Mouse (Mus musculus) MEL-GATA-1-ER (cell line): ENCODE measurements around the gene Rasa3.

ENCODE experiments used
- DNase-seq: peaks from one replicate; pipeline ENCODE4 v3.0.0-alpha.2; 2012; ENCODE audit warnings: low read depth; ENCODE audit errors: extremely low read depth

The Rasa3 gene

DNA sequence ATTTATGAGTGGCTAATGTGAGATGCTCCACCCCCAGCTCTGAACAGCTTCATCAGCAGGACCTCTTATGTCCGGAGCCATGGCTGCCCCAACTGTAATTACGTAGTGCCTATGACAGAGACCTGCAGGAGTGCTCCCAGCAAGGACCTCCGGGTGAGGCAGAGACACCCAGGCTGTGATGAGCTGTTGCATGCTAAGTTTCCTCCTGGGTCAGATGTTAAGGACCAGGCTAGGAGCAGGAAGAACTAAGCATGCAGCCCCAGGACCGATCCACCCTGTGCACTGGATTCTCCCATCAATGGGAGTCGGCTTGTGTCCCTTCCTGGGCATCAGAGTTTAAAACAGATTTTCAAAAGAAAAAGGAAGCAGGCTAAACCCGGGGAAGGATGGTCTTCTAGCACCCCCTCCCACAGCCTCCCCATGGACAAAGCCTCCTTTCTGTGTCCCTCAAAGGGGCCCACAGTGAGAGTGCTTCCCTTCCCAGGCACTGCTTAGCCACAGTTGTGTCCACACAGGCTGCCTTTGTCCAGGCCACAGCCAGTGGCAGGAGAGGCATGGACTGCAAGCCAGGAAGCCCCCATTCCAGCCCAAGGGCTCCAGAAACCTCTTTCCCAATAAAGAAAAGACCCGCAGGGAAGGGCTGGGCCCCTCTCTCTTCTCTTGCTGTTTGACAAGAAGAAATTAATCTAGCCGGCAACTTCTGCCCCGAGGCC lies 54.2 kb downstream of the Rasa3 start:
- no peak for DNase-seq

- no peak for DNase-seq
Observed at GRCm38 (mm10) chr8:13620226-13620920, 57.0 kb downstream of the Rasa3 start.

DNA sequence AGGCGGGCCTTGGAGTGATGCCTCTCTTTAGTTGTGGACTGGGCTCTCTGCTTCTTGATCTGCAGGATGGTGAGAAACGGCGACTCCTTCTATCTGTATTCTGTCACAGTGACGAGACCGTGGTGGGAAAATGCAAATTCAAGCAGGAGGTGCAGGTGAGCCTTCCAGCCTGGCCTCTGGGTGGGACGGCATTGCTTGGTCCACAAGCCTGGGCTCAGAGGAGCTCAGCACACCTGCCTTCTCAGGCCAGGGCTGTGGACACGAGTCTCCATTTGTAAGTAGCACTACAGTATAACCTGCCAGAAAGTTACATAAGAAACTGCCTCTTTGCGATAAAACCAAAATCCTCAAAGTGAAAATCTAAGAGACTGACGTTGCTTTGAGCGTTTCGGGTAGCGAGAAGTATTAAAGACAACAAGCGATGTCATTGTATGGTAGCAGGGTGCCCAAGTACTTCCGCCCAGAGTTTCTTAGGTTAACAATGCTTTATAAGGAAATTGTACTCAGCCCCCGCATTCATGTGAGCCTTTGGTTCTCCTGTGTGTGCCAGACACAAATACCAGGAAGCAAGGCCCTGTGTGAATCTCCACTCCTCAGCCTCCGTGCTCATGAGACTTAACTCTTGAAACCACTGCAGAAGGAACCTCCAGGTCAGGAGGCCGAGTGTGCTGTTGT lies 60.4 kb downstream of the Rasa3 start:
- DNase-seq: no peak

DNA sequence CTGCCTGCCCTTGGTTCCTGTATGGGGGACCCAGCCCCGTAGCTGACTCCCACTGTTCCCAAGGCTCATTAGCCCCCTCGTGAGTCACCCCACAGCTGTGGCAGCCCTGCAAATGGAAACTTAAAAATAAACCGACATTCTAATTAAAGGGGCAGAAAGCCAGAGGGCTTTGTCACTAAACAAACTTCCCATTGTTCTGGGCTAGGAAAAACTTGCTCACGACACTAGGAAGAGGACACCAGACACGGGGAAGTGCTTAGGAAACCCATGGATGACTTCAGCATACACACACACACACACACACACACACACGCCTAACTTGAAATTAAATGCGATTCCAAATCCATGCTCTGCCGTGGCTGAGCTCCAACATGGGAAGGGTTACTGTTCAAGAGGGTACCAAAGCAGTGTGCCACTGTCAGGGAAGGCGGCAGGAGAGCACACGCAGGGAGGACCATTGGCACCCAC lies 62.4 kb downstream of the Rasa3 start:
- DNase-seq: no peak

DNA sequence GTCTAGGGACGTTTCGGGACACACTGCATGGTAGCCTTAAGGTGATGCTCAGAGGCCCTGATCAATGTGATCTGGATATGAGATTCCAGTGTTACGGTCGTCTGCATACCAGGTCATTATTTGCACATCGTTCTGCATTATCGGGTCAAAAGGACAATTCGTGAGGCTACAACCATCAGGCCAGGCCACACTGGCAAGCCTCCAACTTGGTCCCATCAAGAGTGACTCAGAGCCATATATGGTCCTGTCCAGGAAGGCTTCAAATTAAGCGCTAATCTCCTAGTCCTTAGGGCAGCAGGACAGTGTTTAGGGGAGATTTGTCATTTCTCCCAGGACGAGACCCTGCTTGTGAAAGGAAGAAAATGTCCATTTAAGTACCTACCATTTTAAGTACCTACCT lies 63.3 kb downstream of the Rasa3 start:
- DNase-seq: no peak

DNA sequence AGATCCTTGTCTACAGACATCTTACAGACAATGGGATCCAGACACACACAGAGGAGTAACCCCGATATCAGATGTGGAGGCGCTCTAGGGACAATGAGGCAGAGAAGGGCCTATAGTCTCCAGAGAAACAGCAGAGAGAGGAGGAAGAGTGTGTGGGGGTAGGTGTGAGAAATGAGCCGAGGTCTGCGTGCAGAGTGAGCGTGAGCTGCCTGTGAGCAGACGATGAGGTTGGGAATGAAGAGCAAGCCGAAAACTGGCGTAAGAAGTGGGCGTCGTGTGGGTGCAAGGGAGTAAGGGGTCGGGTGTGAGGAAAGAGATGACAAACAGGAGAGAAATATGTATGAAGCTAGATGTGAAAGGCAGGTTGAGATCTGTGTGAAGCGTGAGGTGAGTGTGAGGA lies 65.7 kb downstream of the Rasa3 start:
- no peak for DNase-seq

- DNase-seq: no peak
Observed at GRCm38 (mm10) chr8:13609971-13610370, 67.4 kb downstream of the Rasa3 start.

GRCm38 (mm10) chr8:13608946-13609345 lies 68.5 kb downstream of the Rasa3 start:
- DNase-seq: no peak

DNA sequence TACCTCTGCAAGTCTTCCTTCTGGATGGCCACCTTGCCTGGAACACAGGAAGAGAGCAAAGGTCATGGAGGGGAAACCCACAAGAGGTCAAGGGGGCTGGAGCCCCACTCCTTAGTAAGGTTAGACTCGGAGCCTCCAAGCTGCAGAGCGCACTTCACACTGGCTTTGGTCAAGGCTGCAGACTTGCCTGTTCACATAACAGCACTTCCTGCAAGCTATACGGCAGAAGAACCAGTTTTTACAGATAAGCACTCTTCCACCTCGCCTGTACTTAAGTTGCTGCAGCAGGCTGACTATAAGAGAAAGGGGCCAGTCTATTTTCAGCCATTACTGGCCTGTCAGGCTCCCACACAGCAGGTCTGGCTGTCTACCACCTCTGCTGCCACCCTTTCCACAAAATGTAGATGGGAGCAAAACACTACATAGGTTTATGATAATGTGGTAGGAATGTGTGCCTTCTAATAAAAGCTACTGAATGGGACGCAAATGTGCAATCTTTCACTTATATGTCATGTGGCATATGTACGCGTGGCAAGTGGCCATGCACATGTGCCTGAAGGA lies 71.4 kb downstream of the Rasa3 start:
- DNase-seq: no peak

DNA sequence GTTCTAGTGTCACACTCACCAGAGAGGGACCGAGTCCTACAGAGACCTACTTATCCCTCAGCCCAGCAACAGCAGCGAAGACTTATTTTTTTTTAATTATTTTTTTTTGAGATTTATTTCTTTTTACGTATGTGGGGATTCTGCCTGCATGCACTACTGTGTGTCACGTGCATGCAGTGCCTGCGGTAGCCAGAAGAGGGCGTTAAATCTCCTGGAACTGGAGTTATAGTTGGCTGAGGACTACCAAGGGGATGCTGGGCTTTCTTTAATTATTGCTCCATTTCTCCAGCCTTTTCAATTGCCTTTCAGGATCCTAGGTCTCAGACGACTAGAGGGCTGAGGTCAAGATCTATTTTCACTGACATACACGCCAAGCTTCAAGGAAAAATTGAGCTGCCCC lies 74.8 kb downstream of the Rasa3 start:
- DNase-seq: no peak

DNA sequence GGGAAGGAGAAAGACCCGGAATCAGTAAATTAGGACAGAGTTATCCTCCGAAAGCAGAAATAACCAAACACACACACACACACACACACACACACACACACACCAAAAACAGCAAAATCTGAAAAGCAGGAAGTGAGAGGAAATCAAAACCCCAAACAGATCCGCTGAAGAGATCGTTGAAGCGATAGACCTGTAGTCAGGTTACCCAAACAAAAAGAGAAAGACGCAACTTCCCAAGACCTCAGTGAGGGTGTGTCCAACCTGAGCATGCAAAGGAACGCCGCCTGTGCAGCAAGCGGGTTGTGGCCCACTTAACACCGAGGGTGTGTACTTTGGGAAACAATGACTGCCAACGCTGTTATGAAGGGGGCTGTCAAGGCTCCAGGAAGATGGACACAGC lies 76.2 kb downstream of the Rasa3 start:
- DNase-seq: no peak

DNA sequence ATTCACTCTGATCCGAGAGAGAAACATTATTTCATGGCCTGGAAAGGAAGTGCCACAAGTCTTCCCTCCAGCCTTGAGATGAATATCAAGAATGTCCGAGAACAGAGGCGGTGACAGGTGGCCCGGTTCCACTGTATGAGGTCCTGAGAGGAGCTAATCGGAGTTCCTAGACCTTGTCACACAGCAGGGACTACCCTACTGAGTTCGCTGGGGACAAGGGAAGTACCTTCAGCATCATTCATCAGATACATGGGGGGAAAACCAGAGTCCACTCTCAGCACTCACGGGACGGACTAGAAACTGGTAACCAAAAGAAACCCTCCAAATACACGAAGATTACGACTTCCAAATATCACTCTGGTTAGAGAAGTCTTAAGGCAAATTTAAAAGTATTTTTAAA lies 76.7 kb downstream of the Rasa3 start:
- no peak for DNase-seq

DNA sequence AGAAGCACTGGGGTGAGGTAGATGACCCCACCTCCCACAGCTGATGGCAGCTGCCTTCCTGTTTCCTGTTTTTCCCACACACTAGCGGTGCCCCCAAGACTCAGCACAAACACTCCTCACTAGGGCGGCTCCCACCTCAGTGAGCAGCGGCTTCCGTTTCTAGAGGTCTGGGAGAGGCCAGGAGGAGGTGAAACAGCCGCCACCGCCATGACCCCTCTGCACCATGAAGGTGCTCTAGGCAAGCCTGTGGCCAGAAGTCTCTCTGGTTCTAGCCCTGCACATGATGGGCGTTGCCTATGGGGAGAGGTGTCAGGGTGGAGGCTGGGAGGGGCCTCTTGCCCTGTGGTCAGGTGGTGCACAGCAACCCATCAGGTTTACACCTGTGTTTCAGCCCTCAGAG lies 77.2 kb downstream of the Rasa3 start:
- peak; percentile 23 for DNase-seq

DNA sequence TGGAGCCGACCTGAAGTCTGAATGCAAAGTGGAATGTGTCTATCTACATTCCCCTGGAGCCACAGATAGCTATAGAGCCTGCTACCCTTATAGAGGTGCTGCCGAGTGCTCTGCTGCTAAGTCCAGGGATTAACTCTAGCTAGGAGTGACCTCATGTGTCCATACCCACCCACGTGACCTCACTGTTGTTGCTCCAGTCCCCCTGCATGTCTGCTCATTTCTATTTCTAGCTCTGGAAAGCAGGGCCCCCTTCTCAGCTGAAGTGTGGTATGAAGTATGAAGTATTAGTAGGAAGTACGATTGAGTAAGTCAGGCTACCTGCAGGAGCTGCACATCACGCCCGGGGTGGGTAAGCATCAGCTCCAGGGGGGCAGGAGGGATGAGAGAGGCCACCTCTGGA lies 79.6 kb downstream of the Rasa3 start:
- no peak for DNase-seq

GRCm38 (mm10) chr8:13595861-13596260 lies 81.5 kb downstream of the Rasa3 start:
- no peak for DNase-seq

GRCm38 (mm10) chr8:13594884-13595323 lies 82.5 kb downstream of the Rasa3 start:
- DNase-seq: peak; percentile 86

DNA sequence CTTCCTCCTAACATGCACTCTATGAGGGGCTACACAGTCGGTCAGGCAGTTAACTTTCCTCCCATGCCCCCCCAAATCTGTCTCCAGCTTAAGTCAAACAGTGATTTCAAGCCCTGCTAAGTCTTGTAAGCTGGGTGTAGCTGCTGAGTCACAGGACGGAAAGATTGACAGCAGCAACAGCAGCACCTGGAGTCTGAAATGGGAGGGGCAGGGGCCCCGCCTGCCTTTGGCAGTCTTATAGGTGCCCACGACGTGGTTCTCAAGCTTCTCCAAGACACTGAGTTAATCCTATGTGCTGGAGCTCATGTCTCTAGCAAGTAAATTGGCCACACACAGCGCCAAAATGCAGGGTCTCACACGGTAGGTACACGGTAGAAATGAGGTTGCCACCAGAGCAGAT lies 84.1 kb downstream of the Rasa3 start:
- DNase-seq: no peak

GRCm38 (mm10) chr8:13591246-13591645 lies 86.2 kb downstream of the Rasa3 start:
- DNase-seq: no peak

GRCm38 (mm10) chr8:13589071-13589470 lies 88.3 kb downstream of the Rasa3 start:
- DNase-seq: no peak

GRCm38 (mm10) chr8:13584652-13585051 lies 92.8 kb downstream of the Rasa3 start:
- DNase-seq: no peak

GRCm38 (mm10) chr8:13577869-13578268 lies 99.5 kb downstream of the Rasa3 start:
- no peak for DNase-seq

- DNase-seq: no peak
Observed at GRCm38 (mm10) chr8:13571999-13572398, 105.4 kb downstream of the Rasa3 start.
